Mouse (Mus musculus): Measurements from ENCODE around the gene Vps26c.

Vps26c gene

GRCm38 (mm10) chr16:94526344-94527151, at the start of gene Vps26c:
Gene Vps26c (minus strand): TSS chr16:94526830.
- DNase-seq (ENCODE audit: low spot score) = peak; percentile 93

- DNase-seq (ENCODE audit: low spot score) = no peak
These were observed 49.1 kb upstream of the Vps26c start for GRCm38 (mm10) chr16:94575757-94576156.

- no peak for DNase-seq (ENCODE audit: low spot score)
These were observed 48.1 kb upstream of the Vps26c start for GRCm38 (mm10) chr16:94574718-94575094.

GRCm38 (mm10) chr16:94574025-94574717, 47.5 kb upstream of the Vps26c start:
- DNase-seq (ENCODE audit: low spot score) = no peak

GRCm38 (mm10) chr16:94572422-94572821, 45.8 kb upstream of the Vps26c start:
- no peak for DNase-seq (ENCODE audit: low spot score)

GRCm38 (mm10) chr16:94571111-94571993, 44.7 kb upstream of the Vps26c start:
- no peak for DNase-seq (ENCODE audit: low spot score)

GRCm38 (mm10) chr16:94570361-94571041, 43.9 kb upstream of the Vps26c start:
- DNase-seq (ENCODE audit: low spot score) = peak; percentile 56

GRCm38 (mm10) chr16:94569229-94570176, 42.9 kb upstream of the Vps26c start, which contains the start of gene Dyrk1a:
Gene Dyrk1a (plus strand): TSS chr16:94570010.
- DNase-seq (ENCODE audit: low spot score) = peak; percentile 91

- DNase-seq (ENCODE audit: low spot score) = peak; percentile 56
These were observed 42.0 kb upstream of the Vps26c start for GRCm38 (mm10) chr16:94568335-94569228.

- DNase-seq (ENCODE audit: low spot score) = no peak
These were observed 41.1 kb upstream of the Vps26c start for GRCm38 (mm10) chr16:94567751-94568150.

GRCm38 (mm10) chr16:94566834-94567585, 40.4 kb upstream of the Vps26c start:
- no peak for DNase-seq (ENCODE audit: low spot score)

GRCm38 (mm10) chr16:94566124-94566523, 39.5 kb upstream of the Vps26c start:
- no peak for DNase-seq (ENCODE audit: low spot score)

GRCm38 (mm10) chr16:94560618-94561017, 34.0 kb upstream of the Vps26c start:
- no peak for DNase-seq (ENCODE audit: low spot score)

GRCm38 (mm10) chr16:94559782-94560181, 33.2 kb upstream of the Vps26c start:
- DNase-seq (ENCODE audit: low spot score) = no peak

- no peak for DNase-seq (ENCODE audit: low spot score)
These were observed 32.7 kb upstream of the Vps26c start for GRCm38 (mm10) chr16:94559282-94559681.

GRCm38 (mm10) chr16:94556228-94556627, 29.6 kb upstream of the Vps26c start:
- DNase-seq (ENCODE audit: low spot score) = no peak

- no peak for DNase-seq (ENCODE audit: low spot score)
These were observed 28.7 kb upstream of the Vps26c start for GRCm38 (mm10) chr16:94555346-94555745.

GRCm38 (mm10) chr16:94551934-94552333, 25.3 kb upstream of the Vps26c start:
- DNase-seq (ENCODE audit: low spot score) = no peak

GRCm38 (mm10) chr16:94549813-94550212, 23.2 kb upstream of the Vps26c start:
- no peak for DNase-seq (ENCODE audit: low spot score)

Data from ovary, postnatal 10 days (tissue).